In the genomic region with DNA sequence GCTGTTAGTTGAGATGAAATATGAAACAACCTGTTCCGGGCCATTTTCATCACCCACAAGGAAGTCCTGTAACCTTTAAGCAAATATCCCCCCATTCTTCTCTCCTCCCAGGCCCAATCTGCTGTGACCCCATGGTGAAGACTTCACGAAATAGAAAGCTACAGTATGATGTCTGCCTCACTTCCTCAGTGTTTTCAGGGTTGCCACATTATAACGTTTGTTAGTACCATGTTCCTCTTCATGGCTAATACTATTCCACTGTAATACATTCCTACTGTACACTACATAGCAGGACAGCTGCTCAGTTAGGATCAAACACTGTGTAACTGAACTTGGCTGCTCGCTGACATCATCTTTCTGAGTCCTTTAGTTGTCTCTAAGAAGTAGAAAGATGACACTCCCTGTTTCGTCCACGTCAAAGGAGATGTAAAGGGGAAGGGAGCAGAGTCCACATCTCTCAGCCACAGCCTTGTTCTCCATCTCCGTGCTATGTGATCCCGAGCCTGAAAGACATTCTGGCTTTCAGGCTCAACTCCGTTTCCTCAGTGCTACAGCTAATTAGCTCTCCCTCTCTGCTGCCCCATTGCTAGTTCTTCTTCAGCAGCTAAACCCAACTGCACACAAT, we compare ENCODE assay signal across 26 mouse cellular contexts. TPM values are rescaled to one million over a fixed set of nuclear protein-coding genes. Genes with fewer than 3 reads are reported as not detected.
DNase-seq lines count a peak whose midpoint lies in the region; ATAC-seq and TF ChIP-seq lines count a peak whose summit lies in the region.
"Had no signal": no experiment of that assay in that cellular context is flagged by ENCODE, and none has a peak within 500 bp of the region (broad histone marks: within the 10 kb centered on the region; RNA-seq: fewer than 3 reads in every experiment).

No protein-coding gene starts in this region.

- no peak for TF ChIP-seq CTCF in stomach, postnatal 0 days (IDR thresholded peaks at IDR 0.05; ENCODE audit: low read depth)

- peaks cover 17% of the 10 kb centered on the region; the same call in 1 of the 2 replicates for H3K4me1 ChIP-seq in intestine, embryonic 16.5 days (ENCODE audit: control insufficient read depth, insufficient read depth, low read length)
- peaks cover 13% of the 10 kb centered on the region; the same call in 1 of the 2 replicates for H3K4me1 ChIP-seq in intestine, embryonic 15.5 days (replicated peaks)
- no peaks in the 10 kb centered on the region for H3K4me1 ChIP-seq in stomach, postnatal 0 days (replicated peaks; ENCODE audit: control insufficient read depth, insufficient read depth)
- H3K4me1 ChIP-seq: heart, embryonic 10.5 days had no signal

- DNase-seq in stomach, postnatal 0 days (ENCODE audit: low spot score), result no peak
- DNase-seq in spleen, postnatal 36 days (ENCODE audit: low spot score in 2 of 2), result no peak
- no peak for DNase-seq in embryo, embryonic 10.5 days (ENCODE audit: low spot score)
- DNase-seq: adrenal gland, adult 8-10 months; adrenal gland, postnatal 25 days; cerebellum, adult 18-20 months; cerebellum, adult 9-10 months; cerebellum, postnatal 25 days; embryo, embryonic 11 days; gastrocnemius, postnatal 25 days; heart, adult 2 months; heart, postnatal 14 days; heart, postnatal 4 days had no signal

- no peak overlapping the region for H3K4me2 ChIP-seq in intestine, embryonic 16.5 days (ENCODE audit: low read depth, low read length)
- no peak overlapping the region for H3K4me2 ChIP-seq in intestine, embryonic 15.5 days (replicated peaks)
- no peak overlapping the region for H3K4me2 ChIP-seq in stomach, postnatal 0 days (replicated peaks; ENCODE audit: low read depth)
- H3K4me2 ChIP-seq: embryonic facial prominence, embryonic 13.5 days; forebrain, embryonic 12.5 days; forebrain, embryonic 15.5 days; heart, embryonic 13.5 days; hindbrain, embryonic 14.5 days had no signal

- H3K27me3 ChIP-seq in intestine, embryonic 16.5 days (replicated peaks; ENCODE audit: control insufficient read depth, insufficient read depth, low read length), result no peaks in the 10 kb centered on the region
- no peaks in the 10 kb centered on the region for H3K27me3 ChIP-seq in intestine, embryonic 15.5 days (replicated peaks)
- no peaks in the 10 kb centered on the region for H3K27me3 ChIP-seq in stomach, postnatal 0 days (ENCODE audit: control insufficient read depth, insufficient read depth, low read length)
- H3K27me3 ChIP-seq: embryonic facial prominence, embryonic 13.5 days; forebrain, embryonic 12.5 days; forebrain, embryonic 15.5 days; heart, embryonic 13.5 days had no signal

- H3K9me3 ChIP-seq in intestine, embryonic 16.5 days (ENCODE audit: control insufficient read depth, low read length), result no peaks in the 10 kb centered on the region
- H3K9me3 ChIP-seq in intestine, embryonic 15.5 days, result no peaks in the 10 kb centered on the region
- no peaks in the 10 kb centered on the region for H3K9me3 ChIP-seq in stomach, postnatal 0 days (ENCODE audit: control insufficient read depth, low read length)
- H3K9me3 ChIP-seq: embryonic facial prominence, embryonic 10.5 days; embryonic facial prominence, embryonic 13.5 days; forebrain, embryonic 12.5 days; forebrain, embryonic 15.5 days; heart, embryonic 10.5 days; heart, embryonic 13.5 days had no signal

- ATAC-seq in intestine, embryonic 16.5 days, result 0 out of 2 replicates have a peak, but pooled peaks have one; percentile 10
- ATAC-seq in intestine, embryonic 15.5 days, result no peak
- peak; percentile 35 for ATAC-seq in megakaryocyte progenitor cell, adult 5-6 weeks (replicated peaks; ENCODE audit: poor library complexity)
- peak; percentile 23; the same call in 1 of the 2 replicates for ATAC-seq in stomach, postnatal 0 days (ENCODE audit: low FRiP score, low TSS enrichment)
- ATAC-seq: activated CD4-positive, CD25-positive, alpha-beta regulatory T cell, adult 4 months; forebrain, embryonic 15.5 days; hindbrain, postnatal 0 days had no signal

- H3K4me3 ChIP-seq in intestine, embryonic 16.5 days (ENCODE audit: low read length), result no peak overlapping the region
- H3K4me3 ChIP-seq in intestine, embryonic 15.5 days (replicated peaks), result no peak overlapping the region
- no peak overlapping the region for H3K4me3 ChIP-seq in stomach, postnatal 0 days (ENCODE audit: low read depth, low read length)
- H3K4me3 ChIP-seq: embryonic facial prominence, embryonic 10.5 days; embryonic facial prominence, embryonic 13.5 days; erythroblast, embryonic 14.5 days; forebrain, embryonic 12.5 days; forebrain, embryonic 15.5 days; heart, adult 2 months; heart, embryonic 10.5 days; heart, embryonic 13.5 days had no signal

- WGBS in intestine, embryonic 16.5 days, result 71% methylated on average over 9 of the region's 9 CpGs
- 68% methylated on average over 9 of the region's 9 CpGs for WGBS in intestine, embryonic 15.5 days
- WGBS in stomach, postnatal 0 days, result 71% methylated on average over 9 of the region's 9 CpGs

- H3K27ac ChIP-seq in intestine, embryonic 16.5 days (ENCODE audit: low read length), result no peak overlapping the region
- H3K27ac ChIP-seq in intestine, embryonic 15.5 days, result no peak overlapping the region
- no peak overlapping the region for H3K27ac ChIP-seq in stomach, postnatal 0 days (replicated peaks)
- H3K27ac ChIP-seq: embryonic facial prominence, embryonic 10.5 days; embryonic facial prominence, embryonic 13.5 days; forebrain, embryonic 12.5 days; forebrain, embryonic 15.5 days; heart, adult 2 months; heart, embryonic 10.5 days; heart, embryonic 13.5 days; hindbrain, embryonic 14.5 days; hindbrain, postnatal 0 days had no signal

- no peak for TF ChIP-seq EP300 in stomach, postnatal 0 days (optimal IDR thresholded peaks at IDR 0.05)

- no peaks in the 10 kb centered on the region for H3K36me3 ChIP-seq in intestine, embryonic 16.5 days (ENCODE audit: control insufficient read depth, insufficient read depth, low read length)
- no peaks in the 10 kb centered on the region for H3K36me3 ChIP-seq in intestine, embryonic 15.5 days
- H3K36me3 ChIP-seq in stomach, postnatal 0 days (ENCODE audit: control insufficient read depth, insufficient read depth, low read length), result no peaks in the 10 kb centered on the region
- H3K36me3 ChIP-seq: embryonic facial prominence, embryonic 10.5 days; embryonic facial prominence, embryonic 13.5 days; forebrain, embryonic 12.5 days; heart, embryonic 10.5 days; heart, embryonic 13.5 days had no signal

- H3K9ac ChIP-seq in intestine, embryonic 16.5 days (ENCODE audit: low read depth, low read length), result no peak overlapping the region
- H3K9ac ChIP-seq in intestine, embryonic 15.5 days, result no peak overlapping the region
- no peak overlapping the region for H3K9ac ChIP-seq in stomach, postnatal 0 days (ENCODE audit: low read length)
- H3K9ac ChIP-seq: embryonic facial prominence, embryonic 13.5 days; forebrain, embryonic 12.5 days; forebrain, embryonic 15.5 days; heart, embryonic 13.5 days; hindbrain, embryonic 14.5 days had no signal

RNA-seq across cellular contexts. Expression of gene Map3k9, which starts 34.5 kb away (rescaled TPM):
- polyA plus RNA-seq in intestine, embryonic 16.5 days (2015; fragmentation: Nextera tagmentation; extraction: Ambion mirVana), result 1.4 TPM in 2 replicates
- 2.4 TPM in 2 replicates for polyA plus RNA-seq in intestine, embryonic 15.5 days (2015; fragmentation: Nextera tagmentation; extraction: Ambion mirVana)
- total RNA-seq in megakaryocyte progenitor cell, adult 5-6 weeks (2015), result 0.37 and 1.4 TPM in 2 replicates
- 0.92 and 1.7 TPM in 2 replicates for total RNA-seq in megakaryocyte progenitor cell, adult 5-6 weeks (2017)
- polyA plus RNA-seq in stomach, postnatal 0 days (2015; fragmentation: Nextera tagmentation; extraction: Ambion mirVana), result 3.2 and 3.8 TPM in 2 replicates
- polyA plus RNA-seq: erythroblast, embryonic 14.5 days had no signal
